Mouse (Mus musculus) stomach, postnatal 0 days (tissue): Measurements from ENCODE around the gene Taar6.
A peak's percentile ranks its signal among the peaks of the same experiment; 100 is the strongest.

ENCODE experiments used
- CTCF ChIP-seq: IDR thresholded peaks from 2 replicates; pipeline ENCODE4 v1.5.1; 2016; ENCODE audit warnings: antibody characterized with exemption, low read depth, mild to moderate bottlenecking, moderate library complexity
- EP300 ChIP-seq: optimal IDR thresholded peaks from 2 replicates; pipeline ENCODE3; 2016; ENCODE audit warnings: antibody characterized with exemption

- peak; percentile 91 for TF ChIP-seq CTCF
- no peak for TF ChIP-seq EP300
Observed at GRCm38 (mm10) chr10:23978901-23979705, 6.3 kb downstream of the Taar6 start.
